Mouse (Mus musculus) C2C12 (cell line): ENCODE measurements around the gene Tufm. TPM values are rescaled to one million over a fixed set of nuclear protein-coding genes. Genes with fewer than 3 reads are reported as not detected.

Source experiments
- H3K27me3 ChIP-seq: one replicate; pipeline ENCODE4 v1.6.1; 2011; ENCODE audit not compliant: control insufficient read depth, insufficient read depth, insufficient read length
- H3K36me3 ChIP-seq: one replicate; pipeline ENCODE4 v1.6.1; 2011; ENCODE audit not compliant: control insufficient read depth, insufficient read depth
- H3K4me3 ChIP-seq: one replicate; pipeline ENCODE4 v1.5.1; 2011; ENCODE audit warnings: mild to moderate bottlenecking, control low read depth; ENCODE audit not compliant: poor library complexity, insufficient read depth, severe bottlenecking
- H3K79me2 ChIP-seq: one replicate; pipeline ENCODE4 v1.6.1; 2011; ENCODE audit not compliant: control insufficient read depth, insufficient read depth
- H3K79me3 ChIP-seq: one replicate; pipeline ENCODE4 v1.6.1; 2011; ENCODE audit warnings: low read depth, control low read depth
- H3ac ChIP-seq: one replicate; pipeline ENCODE3; 2011; ENCODE audit warnings: low read depth; ENCODE audit not compliant: control insufficient read depth, insufficient read length
- CEBPB ChIP-seq: IDR thresholded peaks from one replicate; pipeline ENCODE4 v1.6.1; 2011; ENCODE audit warnings: low read depth, mild to moderate bottlenecking, control low read depth, moderate library complexity
- CTCF ChIP-seq: IDR thresholded peaks from one replicate; pipeline ENCODE4 v1.5.1; 2011; ENCODE audit not compliant: control insufficient read depth, insufficient read depth, insufficient read length
- FOSL1 ChIP-seq: IDR thresholded peaks from one replicate; pipeline ENCODE4 v1.8.0; 2011; ENCODE audit warnings: mild to moderate bottlenecking, low read length; ENCODE audit not compliant: poor library complexity, insufficient read depth, severe bottlenecking
- MAX ChIP-seq: IDR thresholded peaks from one replicate; pipeline ENCODE4 v1.6.1; 2011; ENCODE audit warnings: mild to moderate bottlenecking, control low read depth
- MYOD1 ChIP-seq: IDR thresholded peaks from one replicate; pipeline ENCODE4 v1.6.1; 2011; ENCODE audit warnings: low read depth; ENCODE audit not compliant: control insufficient read depth, insufficient read length
- MYOG ChIP-seq: IDR thresholded peaks from one replicate; pipeline ENCODE4 v1.6.1; 2011; ENCODE audit not compliant: control insufficient read depth, insufficient read length; ENCODE audit errors: extremely low read depth
- USF1 ChIP-seq: IDR thresholded peaks from one replicate; pipeline ENCODE4 v1.6.1; 2011; ENCODE audit warnings: low read depth, mild to moderate bottlenecking, control low read depth, moderate library complexity
- polyA plus RNA-seq: library from polyadenylated mRNA; unstranded; fragments of >200 nt; fragmentation: generic; extraction: Trizol; gene quantifications from one replicate; pipeline ENCODE4 v1.2.1, GENCODE M21; 2012; ENCODE audit warnings: missing spikeins

The Tufm gene
- polyA plus RNA-seq, 1 experiment = 200 TPM

- Histone ChIP-seq H3K36me3 (no peaks in the 10 kb centered on the region), H3K4me3 (no peak overlapping the region), H3ac (no peak overlapping the region), H3K79me2 (no peaks in the 10 kb centered on the region), H3K27me3 (peaks cover 25% of the 10 kb centered on the region), H3K79me3 (no peaks in the 10 kb centered on the region)
- TF ChIP-seq MYOD1 = no peak
- TF ChIP-seq CEBPB = no peak
- no peak for TF ChIP-seq FOSL1
These were observed 32.4 kb downstream of the Tufm start for GRCm38 (mm10) chr7:126519513-126519912.

GRCm38 (mm10) chr7:126523316-126523715 lies 36.2 kb downstream of the Tufm start:
- Histone ChIP-seq H3K79me3 (no peaks in the 10 kb centered on the region), H3K4me3 (no peak overlapping the region), H3K27me3 (peaks cover 10% of the 10 kb centered on the region), H3K36me3 (no peaks in the 10 kb centered on the region), H3K79me2 (no peaks in the 10 kb centered on the region), H3ac (no peak overlapping the region)
- TF ChIP-seq MAX (no peak), FOSL1 (no peak), MYOD1 (no peak), MYOG (no peak), CEBPB (no peak), CTCF (no peak), USF1 (no peak)

GRCm38 (mm10) chr7:126528166-126528577 lies 41.0 kb downstream of the Tufm start:
- Histone ChIP-seq H3K79me2 (no peaks in the 10 kb centered on the region), H3K27me3 (no peaks in the 10 kb centered on the region), H3K4me3 (no peak overlapping the region), H3K36me3 (no peaks in the 10 kb centered on the region), H3ac (no peak overlapping the region), H3K79me3 (no peaks in the 10 kb centered on the region)
- TF ChIP-seq CTCF = no peak
- no peak for TF ChIP-seq FOSL1
- no peak for TF ChIP-seq USF1
- no peak for TF ChIP-seq CEBPB
- TF ChIP-seq MYOD1 = no peak
- no peak for TF ChIP-seq MYOG

- H3K79me3 ChIP-seq = no peaks in the 10 kb centered on the region
- no peak overlapping the region for H3K4me3 ChIP-seq
- H3K79me2 ChIP-seq = no peaks in the 10 kb centered on the region
- H3K27me3 ChIP-seq = peaks cover 9% of the 10 kb centered on the region
- TF ChIP-seq MAX (no peak), CTCF (no peak), CEBPB (no peak), MYOD1 (no peak), FOSL1 (no peak), MYOG (no peak), USF1 (no peak)
- no peak overlapping the region for H3ac ChIP-seq
- no peaks in the 10 kb centered on the region for H3K36me3 ChIP-seq
These were observed 46.3 kb downstream of the Tufm start for GRCm38 (mm10) chr7:126533434-126533833.

- no peak for TF ChIP-seq CTCF
- TF ChIP-seq MYOG = no peak
- no peak for TF ChIP-seq USF1
- TF ChIP-seq MYOD1 = no peak
- no peak for TF ChIP-seq CEBPB
- Histone ChIP-seq H3K4me3 (no peak overlapping the region), H3K79me2 (no peaks in the 10 kb centered on the region), H3K36me3 (no peaks in the 10 kb centered on the region), H3K27me3 (peaks cover 9% of the 10 kb centered on the region), H3K79me3 (no peaks in the 10 kb centered on the region), H3ac (no peak overlapping the region)
These were observed 48.6 kb downstream of the Tufm start for GRCm38 (mm10) chr7:126535766-126536165.

- no peak overlapping the region for H3ac ChIP-seq
- no peaks in the 10 kb centered on the region for H3K36me3 ChIP-seq
- H3K4me3 ChIP-seq = no peak overlapping the region
- H3K79me3 ChIP-seq = no peaks in the 10 kb centered on the region
- TF ChIP-seq MAX (no peak), MYOD1 (no peak), FOSL1 (no peak), USF1 (no peak), MYOG (no peak), CTCF (no peak), CEBPB (no peak)
- H3K27me3 ChIP-seq = peaks cover 9% of the 10 kb centered on the region
- no peaks in the 10 kb centered on the region for H3K79me2 ChIP-seq
These were observed 49.3 kb downstream of the Tufm start for GRCm38 (mm10) chr7:126536466-126536865.
